Mouse (Mus musculus) limb, embryonic 14.5 days (tissue): ENCODE results near the gene Homer2. TPM values are rescaled to one million over a fixed set of nuclear protein-coding genes. Genes with fewer than 3 reads are reported as not detected.
A peak's percentile ranks its signal among the peaks of the same experiment; 100 is the strongest.

Experiments used
- ATAC-seq: fragments of 200-750 bp; cut with Nextera tagmentation; 2 replicates; pipeline ENCODE4 v1.8.0; 2017; ENCODE audit warnings: low read depth, moderate number of reproducible peaks, moderate TSS enrichment; ENCODE audit not compliant: low FRiP score
- DNase-seq: peaks from one replicate; pipeline ENCODE4 v3.0.0-alpha.2; 2015; ENCODE audit warnings: low spot score
- H3K27ac ChIP-seq: fragments of 300-500 bp; sonication (generic); replicated peaks from 2 replicates; pipeline ENCODE4 v1.5.1; 2014; ENCODE audit warnings: low read depth, mild to moderate bottlenecking, low read length, moderate library complexity, mixed read lengths
- H3K27me3 ChIP-seq: fragments of 300-500 bp; sonication (generic); 2 replicates; pipeline ENCODE4 v1.6.1; 2014; ENCODE audit warnings: low read length, mixed read lengths; ENCODE audit not compliant: control insufficient read depth, insufficient read depth
- H3K36me3 ChIP-seq: fragments of 300-500 bp; sonication (generic); 2 replicates; pipeline ENCODE4 v1.6.1; 2014; ENCODE audit warnings: mild to moderate bottlenecking, low read length, moderate library complexity, mixed read lengths; ENCODE audit not compliant: control insufficient read depth, insufficient read depth
- H3K4me1 ChIP-seq: fragments of 300-500 bp; sonication (generic); 2 replicates; pipeline ENCODE4 v1.6.1; 2014; ENCODE audit warnings: antibody characterized with exemption, low read length, mixed read lengths; ENCODE audit not compliant: control insufficient read depth, insufficient read depth
- H3K4me2 ChIP-seq: fragments of 300-500 bp; sonication (generic); replicated peaks from 2 replicates; pipeline ENCODE4 v1.6.1; 2014; ENCODE audit warnings: low read depth, mild to moderate bottlenecking, low read length, moderate library complexity; ENCODE audit not compliant: severe bottlenecking
- H3K4me3 ChIP-seq: fragments of 300-500 bp; sonication (generic); replicated peaks from 2 replicates; pipeline ENCODE4 v1.5.1; 2014; ENCODE audit warnings: low read length
- H3K9ac ChIP-seq: fragments of 300-500 bp; sonication (generic); 2 replicates; pipeline ENCODE4 v1.6.1; 2014; ENCODE audit warnings: mild to moderate bottlenecking, low read depth, low read length, moderate library complexity; ENCODE audit not compliant: severe bottlenecking
- H3K9me3 ChIP-seq: fragments of 300-500 bp; sonication (generic); 2 replicates; pipeline ENCODE4 v1.6.1; 2016; ENCODE audit warnings: low read length; ENCODE audit not compliant: control insufficient read depth
- POLR2A ChIP-seq: fragments of 200-500 bp; IDR thresholded peaks from 2 replicates; pipeline ENCODE4 v1.8.0; 2012; ENCODE audit warnings: inconsistent platforms, mild to moderate bottlenecking, moderate library complexity, borderline replicate concordance; ENCODE audit not compliant: insufficient read depth, insufficient read length; ENCODE audit errors: extremely low read depth
- WGBS: fragments of 180-500 bp; shearing (Covaris S2); extraction: QIAGEN DNeasy Blood & Tissue Kit; methylation state at CpG from one replicate; pipeline ENCODE4 v1.1.7; 2014; 5-methylcytosine and 5-hydroxymethylcytosine counted together
- polyA plus RNA-seq, 2 experiments: library from polyadenylated mRNA; depleted of rRNA in 1 of 2; stranded (reverse) in 1 of 2; unstranded in 1 of 2; fragments of >200 nt; fragmentation: Nextera tagmentation in 1 of 2; extraction: Ambion mirVana in 1 of 2; gene quantifications; 2 replicates each; pipeline versions ENCODE4 v1.2.1 to v1.2.3; 2012 to 2014

Homer2 gene
- polyA plus RNA-seq, 2 experiments, result 15.5 to 25.8 TPM

DNA sequence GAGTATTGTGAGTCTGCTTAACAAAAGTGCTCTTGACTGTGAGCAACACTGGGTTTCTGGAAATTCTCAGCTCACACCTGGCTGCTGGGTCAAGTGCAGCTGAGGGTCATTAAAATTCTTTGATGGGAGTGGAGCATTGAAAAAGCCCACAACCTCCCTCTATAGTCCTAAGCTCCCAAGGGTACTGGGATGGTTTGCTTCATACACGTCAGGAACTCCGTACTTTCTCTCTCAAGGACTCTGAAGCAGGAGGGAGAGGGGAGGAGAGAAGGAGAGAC lies 19.3 kb upstream of the Homer2 start:
- no peaks in the 10 kb centered on the region for H3K27me3 ChIP-seq
- no peaks in the 10 kb centered on the region for H3K36me3 ChIP-seq
- peak; percentile 58 for DNase-seq
- ATAC-seq, result peak; percentile 80
- peaks cover 11% of the 10 kb centered on the region for H3K4me1 ChIP-seq
- H3K4me3 ChIP-seq, result no peak overlapping the region
- H3K9ac ChIP-seq, result no peak overlapping the region
- no peaks in the 10 kb centered on the region for H3K9me3 ChIP-seq
- TF ChIP-seq POLR2A, result no peak
- no peak overlapping the region for H3K4me2 ChIP-seq
- no peak overlapping the region for H3K27ac ChIP-seq
- 25% methylated on average over 2 of the region's 2 CpGs for WGBS

- ATAC-seq, result peak; percentile 38; the same call in 1 of the 2 replicates
- TF ChIP-seq POLR2A, result no peak
- no peaks in the 10 kb centered on the region for H3K9me3 ChIP-seq
These were observed 18.8 kb upstream of the Homer2 start for GRCm38 (mm10) chr7:81725986-81726727.

GRCm38 (mm10) chr7:81723851-81724250 lies 16.5 kb upstream of the Homer2 start:
- whole genome bisulfite sequencing, result 93% methylated on average over 10 of the region's 10 CpGs
- no peaks in the 10 kb centered on the region for H3K36me3 ChIP-seq
- no peak overlapping the region for H3K9ac ChIP-seq
- TF ChIP-seq POLR2A, result no peak
- H3K27me3 ChIP-seq, result no peaks in the 10 kb centered on the region
- no peak overlapping the region for H3K4me3 ChIP-seq
- H3K4me1 ChIP-seq, result peaks cover 16% of the 10 kb centered on the region
- no peaks in the 10 kb centered on the region for H3K9me3 ChIP-seq
- DNase-seq (no peak), ATAC-seq (no peak)
- H3K27ac ChIP-seq, result no peak overlapping the region
- H3K4me2 ChIP-seq, result no peak overlapping the region

More at GRCm38 (mm10) chr7:81725986-81726727, 18.8 kb upstream of the Homer2 start:
- no peak for DNase-seq
- H3K4me1 ChIP-seq, result peaks cover 16% of the 10 kb centered on the region
- H3K4me3 ChIP-seq, result no peak overlapping the region
- 35% methylated on average over 18 of the region's 18 CpGs for WGBS
- no peaks in the 10 kb centered on the region for H3K27me3 ChIP-seq
- H3K9ac ChIP-seq, result no peak overlapping the region; the same call in 1 of the 2 replicates
- H3K27ac ChIP-seq, result no peak overlapping the region; the same call in 1 of the 2 replicates
- no peak overlapping the region; the same call in 1 of the 2 replicates for H3K4me2 ChIP-seq
- no peaks in the 10 kb centered on the region for H3K36me3 ChIP-seq

DNA sequence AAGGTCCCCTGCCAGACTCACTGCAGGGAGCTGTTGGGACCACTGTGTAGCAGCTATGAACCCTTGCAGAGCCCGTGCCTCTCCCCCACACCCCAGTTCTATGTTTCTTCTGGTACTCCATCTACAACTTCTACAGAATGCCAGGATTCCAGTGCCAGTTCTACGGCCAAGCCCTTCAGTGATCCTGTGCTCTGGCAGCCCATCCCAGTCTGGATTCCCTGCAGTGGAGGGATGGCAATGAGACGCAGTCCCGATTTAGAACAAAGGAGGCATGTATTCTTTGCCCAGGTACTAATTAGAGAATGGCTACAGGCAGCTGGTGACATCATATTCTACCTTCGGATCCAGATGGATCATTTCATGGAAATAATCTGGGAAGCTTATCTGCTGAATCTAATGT lies 13.9 kb upstream of the Homer2 start:
- no peak for ATAC-seq
- DNase-seq, result no peak
- Histone ChIP-seq H3K36me3 (no peaks in the 10 kb centered on the region), H3K4me3 (no peak overlapping the region), H3K9me3 (no peaks in the 10 kb centered on the region), H3K4me1 (peaks cover 12% of the 10 kb centered on the region), H3K27ac (no peak overlapping the region), H3K9ac (no peak overlapping the region), H3K4me2 (no peak overlapping the region), H3K27me3 (no peaks in the 10 kb centered on the region)
- no peak for TF ChIP-seq POLR2A
- 55% methylated on average over 5 of the region's 5 CpGs for WGBS

DNA sequence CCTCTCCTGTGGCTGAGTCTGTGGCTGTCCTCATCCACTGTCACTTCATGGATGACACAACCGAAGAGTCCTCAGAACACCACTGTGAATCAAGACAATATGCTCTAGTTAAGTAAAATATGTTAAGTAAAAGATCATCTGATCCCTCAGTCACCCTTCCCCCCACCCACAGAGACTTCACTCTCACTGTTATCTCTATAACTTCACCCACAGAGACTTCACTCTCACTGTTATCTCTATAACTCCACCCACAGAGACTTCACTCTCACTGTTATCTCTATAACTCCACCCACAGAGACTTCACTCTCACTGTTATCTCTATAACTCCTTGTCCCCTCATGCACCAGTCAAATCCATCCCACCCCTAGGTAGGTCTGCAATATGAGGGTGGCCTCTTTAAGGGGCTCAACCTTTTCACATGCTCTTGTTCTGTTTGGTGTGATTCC lies 11.9 kb upstream of the Homer2 start:
- WGBS, result 100% methylated on average over 1 of the region's 1 CpGs

More for the DNA sequence above, 11.9 kb upstream of the Homer2 start:
- no peaks in the 10 kb centered on the region for H3K9me3 ChIP-seq
- H3K9ac ChIP-seq, result no peak overlapping the region
- DNase-seq (no peak), ATAC-seq (no peak)
- H3K36me3 ChIP-seq, result no peaks in the 10 kb centered on the region
- no peaks in the 10 kb centered on the region for H3K27me3 ChIP-seq
- no peak for TF ChIP-seq POLR2A
- H3K4me2 ChIP-seq, result no peak overlapping the region
- H3K4me3 ChIP-seq, result no peak overlapping the region
- H3K4me1 ChIP-seq, result 0 out of 2 replicates have a peak, but pooled peaks cover 7% of the 10 kb centered on the region
- no peak overlapping the region for H3K27ac ChIP-seq
